Mouse (Mus musculus) liver, embryonic 12.5 days (tissue): ENCODE data around the gene Gmeb1. TPM values are rescaled to one million over a fixed set of nuclear protein-coding genes. Genes with fewer than 3 reads are reported as not detected.
"Not testable (repeated sequence)": the region's sequence is repeated elsewhere in the genome, so short reads cannot be mapped to it uniquely, and the experiment has no call there.

Experiments used
- ATAC-seq: fragments of 200-750 bp; cut with Nextera tagmentation; 2 replicates; pipeline ENCODE4 v1.8.0; 2017; ENCODE audit warnings: moderate number of reproducible peaks, mild to moderate bottlenecking, moderate library complexity
- H3K27ac ChIP-seq: fragments of 300-500 bp; sonication (generic); 2 replicates; pipeline ENCODE4 v1.5.1; 2016; ENCODE audit warnings: mild to moderate bottlenecking
- H3K27me3 ChIP-seq: fragments of 300-500 bp; sonication (generic); replicated peaks from 2 replicates; pipeline ENCODE4 v1.6.1; 2016; ENCODE audit warnings: mild to moderate bottlenecking, moderate library complexity
- H3K36me3 ChIP-seq: fragments of 300-500 bp; sonication (generic); 2 replicates; pipeline ENCODE4 v1.6.1; 2016; ENCODE audit warnings: mild to moderate bottlenecking, moderate library complexity
- H3K4me1 ChIP-seq: fragments of 300-500 bp; sonication (generic); 2 replicates; pipeline ENCODE4 v1.6.1; 2016
- H3K4me2 ChIP-seq: fragments of 300-500 bp; sonication (generic); 2 replicates; pipeline ENCODE4 v1.6.1; 2016; ENCODE audit warnings: mild to moderate bottlenecking, moderate library complexity
- H3K4me3 ChIP-seq: fragments of 300-500 bp; sonication (generic); 2 replicates; pipeline ENCODE4 v1.5.1; 2016; ENCODE audit warnings: mild to moderate bottlenecking, moderate library complexity
- H3K9ac ChIP-seq: fragments of 300-500 bp; sonication (generic); 2 replicates; pipeline ENCODE4 v1.6.1; 2016; ENCODE audit warnings: mild to moderate bottlenecking, moderate library complexity
- H3K9me3 ChIP-seq: fragments of 300-500 bp; sonication (generic); replicated peaks from 2 replicates; pipeline ENCODE4 v1.6.1; 2016; ENCODE audit warnings: mild to moderate bottlenecking, moderate library complexity
- WGBS: fragments of 180-500 bp; shearing (Covaris S2); methylation state at CpG from one replicate; pipeline ENCODE4 v1.1.7; 2016; ENCODE audit not compliant: insufficient replicate concordance; 5-methylcytosine and 5-hydroxymethylcytosine counted together
- polyA plus RNA-seq: library from polyadenylated mRNA; unstranded; fragments of >200 nt; fragmentation: Nextera tagmentation; extraction: Ambion mirVana; gene quantifications from 2 replicates; pipeline ENCODE4 v1.2.1, GENCODE M21; 2016

The Gmeb1 gene
- polyA plus RNA-seq, 1 experiment from 2014 or later = 19.5 TPM

DNA sequence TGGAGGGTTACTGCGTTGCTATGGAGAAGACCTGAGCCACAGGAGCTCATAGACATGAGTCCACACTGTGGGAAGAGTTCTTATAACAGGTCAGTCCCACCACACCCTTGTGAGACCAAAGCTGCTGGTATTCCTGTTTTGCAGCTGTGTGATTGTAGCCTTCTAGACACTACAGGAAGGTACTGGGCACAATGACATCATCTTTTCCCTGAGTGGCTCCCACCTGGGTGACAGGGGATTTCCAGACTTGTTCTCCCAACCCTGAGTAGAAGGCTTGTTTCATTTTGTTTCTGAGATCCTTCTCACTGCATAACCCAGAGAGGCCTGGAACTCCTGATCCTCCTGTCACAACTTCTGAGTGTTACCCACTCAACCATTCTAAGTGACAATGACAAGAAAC lies 38.4 kb upstream of the Gmeb1 start:
- Histone ChIP-seq H3K36me3 (no peaks in the 10 kb centered on the region), H3K9ac (no peak overlapping the region), H3K27ac (no peak overlapping the region), H3K4me1 (peaks cover 15% of the 10 kb centered on the region), H3K4me2 (no peak overlapping the region), H3K9me3 (no peaks in the 10 kb centered on the region), H3K4me3 (no peak overlapping the region), H3K27me3 (no peaks in the 10 kb centered on the region)
- WGBS = 65% methylated on average over 1 of the region's 1 CpGs
- no peak for ATAC-seq

DNA sequence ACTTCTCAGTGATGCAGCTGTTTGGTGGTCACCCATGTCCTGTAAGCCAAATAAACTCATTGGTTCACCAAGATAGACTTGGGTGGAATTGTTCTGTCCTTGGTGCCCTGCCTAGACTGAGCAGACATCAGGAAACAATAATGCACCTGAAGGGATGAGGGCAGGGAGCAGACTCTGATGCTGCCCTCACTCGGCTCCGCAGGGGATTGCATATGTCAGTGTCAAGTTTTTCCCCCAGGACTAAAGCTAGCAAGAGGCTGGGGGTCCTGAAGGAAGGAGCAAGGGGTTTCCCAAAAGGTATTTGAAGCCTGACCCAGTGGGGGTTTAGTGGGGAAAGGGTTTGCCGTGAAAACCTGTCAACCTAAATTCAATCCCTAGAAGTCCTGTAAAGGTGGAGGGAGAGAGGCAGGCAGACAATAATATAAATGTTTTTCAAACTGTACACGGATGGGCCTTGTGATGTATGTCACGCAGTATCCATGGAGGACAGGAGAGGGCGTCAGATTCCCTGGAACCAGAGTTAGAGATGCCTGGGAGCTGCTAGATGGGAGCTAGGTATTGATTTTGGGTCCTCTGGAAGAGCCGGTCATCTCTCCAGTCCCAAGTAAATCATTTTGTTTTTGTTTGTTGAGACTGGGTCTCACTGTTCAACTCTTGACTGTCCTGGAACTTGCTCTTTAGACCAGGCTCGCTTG lies 34.4 kb upstream of the Gmeb1 start:
- Histone ChIP-seq H3K9ac (no peak overlapping the region), H3K4me3 (no peak overlapping the region), H3K27ac (no peak overlapping the region), H3K9me3 (peaks cover 5% of the 10 kb centered on the region), H3K4me1 (no peaks in the 10 kb centered on the region), H3K36me3 (peaks cover 36% of the 10 kb centered on the region), H3K4me2 (no peak overlapping the region), H3K27me3 (no peaks in the 10 kb centered on the region)
- ATAC-seq = no peak
- 47% methylated on average over 8 of the region's 8 CpGs for WGBS

DNA sequence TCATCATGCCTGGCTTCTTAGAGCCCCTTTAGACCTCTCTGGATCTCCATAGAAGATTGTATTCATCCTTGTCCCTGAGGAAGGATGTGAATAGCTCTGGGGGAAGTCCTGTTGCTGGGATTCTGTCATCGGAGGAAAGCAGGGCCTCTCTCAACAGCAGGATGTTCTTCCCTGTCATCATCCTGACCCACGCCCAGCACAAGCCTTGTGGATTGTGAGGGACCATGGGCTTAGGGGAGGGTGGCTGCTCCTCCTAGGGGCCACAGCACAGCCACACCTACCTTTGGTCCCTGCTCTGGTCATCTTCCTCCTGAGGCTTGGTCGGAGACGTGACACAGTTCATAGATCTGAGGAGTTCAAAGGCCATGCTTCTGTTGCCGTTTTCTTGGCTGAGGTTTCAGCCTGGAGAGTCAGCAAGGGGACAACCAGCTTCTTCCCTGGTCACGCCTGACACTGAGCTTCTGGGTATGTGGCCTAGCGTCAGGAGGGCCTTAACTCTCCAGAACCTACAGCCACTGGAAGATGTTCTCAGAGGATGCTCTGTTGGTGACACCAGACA lies 32.4 kb upstream of the Gmeb1 start:
- 0 out of 2 replicates have a peak, but pooled peaks have one; percentile 2 for ATAC-seq
- Histone ChIP-seq H3K9ac (no peak overlapping the region), H3K4me1 (no peaks in the 10 kb centered on the region), H3K36me3 (peaks cover 57% of the 10 kb centered on the region), H3K4me3 (no peak overlapping the region), H3K4me2 (no peak overlapping the region), H3K9me3 (peaks cover 7% of the 10 kb centered on the region), H3K27me3 (no peaks in the 10 kb centered on the region), H3K27ac (no peak overlapping the region)
- WGBS = 77% methylated on average over 7 of the region's 7 CpGs

DNA sequence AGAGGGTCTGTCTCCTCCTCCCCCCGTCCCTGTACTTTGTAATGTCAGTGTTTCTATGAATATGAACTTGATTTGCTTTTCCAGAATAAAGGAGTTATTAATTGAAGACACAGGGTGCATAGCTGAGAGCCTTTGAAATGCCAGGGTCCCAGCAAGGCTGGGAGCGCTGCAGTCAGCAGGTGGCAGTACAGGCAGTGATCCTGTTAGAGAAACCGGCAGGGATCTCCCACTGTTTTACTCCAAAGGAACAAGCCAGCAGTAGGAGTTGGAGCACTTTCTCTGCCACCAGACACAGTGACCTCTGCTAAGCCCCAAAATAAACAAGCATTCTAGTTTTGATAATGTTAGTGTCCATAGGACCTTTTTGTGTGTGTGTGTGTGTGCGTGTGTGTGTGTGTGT lies 31.6 kb upstream of the Gmeb1 start:
- Histone ChIP-seq H3K27ac (no peak overlapping the region), H3K9me3 (peaks cover 7% of the 10 kb centered on the region), H3K36me3 (peaks cover 58% of the 10 kb centered on the region), H3K27me3 (no peaks in the 10 kb centered on the region), H3K4me3 (no peak overlapping the region), H3K4me2 (no peak overlapping the region), H3K4me1 (no peaks in the 10 kb centered on the region), H3K9ac (no peak overlapping the region)
- WGBS = 59% methylated on average over 4 of the region's 4 CpGs
- ATAC-seq = no peak

DNA sequence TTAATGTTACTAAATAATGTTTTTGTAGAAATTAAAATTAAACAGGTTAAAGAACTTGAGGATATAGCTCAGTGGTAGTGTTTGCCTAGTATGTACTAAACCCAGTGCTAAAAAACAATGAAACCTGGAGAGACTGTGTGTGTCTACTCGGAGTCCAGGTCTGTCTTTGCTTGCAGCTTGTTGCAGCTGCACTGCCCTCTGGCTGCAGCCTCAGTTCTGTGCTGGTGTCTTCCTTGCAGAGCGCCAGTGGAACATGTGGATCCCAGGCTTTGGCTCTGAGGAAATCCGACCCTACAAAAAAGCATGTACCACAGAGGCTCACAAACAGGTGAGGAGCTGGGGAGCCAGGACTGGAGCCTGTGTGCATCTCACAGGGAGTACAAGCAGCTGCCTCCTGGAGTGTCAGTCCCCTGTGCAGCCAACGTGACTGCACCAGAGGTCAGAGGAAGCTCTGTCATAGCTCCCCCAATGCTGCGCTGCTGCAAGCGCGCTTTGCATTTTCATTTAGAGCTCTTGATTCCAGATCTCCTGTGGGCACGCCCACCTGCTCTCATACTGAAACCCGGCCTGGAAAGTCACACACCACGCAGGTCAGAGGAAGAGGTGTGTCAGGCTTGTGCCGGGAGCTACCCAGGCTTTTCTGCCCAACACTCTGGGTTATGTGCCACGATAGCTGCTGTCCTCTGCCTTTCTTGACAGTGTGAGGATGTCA lies 30.4 kb upstream of the Gmeb1 start:
- 86% methylated on average over 12 of the region's 12 CpGs for WGBS
- Histone ChIP-seq H3K4me2 (no peak overlapping the region), H3K9me3 (peaks cover 7% of the 10 kb centered on the region), H3K36me3 (peaks cover 67% of the 10 kb centered on the region), H3K9ac (no peak overlapping the region), H3K4me3 (no peak overlapping the region), H3K27ac (no peak overlapping the region), H3K27me3 (no peaks in the 10 kb centered on the region), H3K4me1 (no peaks in the 10 kb centered on the region)
- ATAC-seq = no peak

DNA sequence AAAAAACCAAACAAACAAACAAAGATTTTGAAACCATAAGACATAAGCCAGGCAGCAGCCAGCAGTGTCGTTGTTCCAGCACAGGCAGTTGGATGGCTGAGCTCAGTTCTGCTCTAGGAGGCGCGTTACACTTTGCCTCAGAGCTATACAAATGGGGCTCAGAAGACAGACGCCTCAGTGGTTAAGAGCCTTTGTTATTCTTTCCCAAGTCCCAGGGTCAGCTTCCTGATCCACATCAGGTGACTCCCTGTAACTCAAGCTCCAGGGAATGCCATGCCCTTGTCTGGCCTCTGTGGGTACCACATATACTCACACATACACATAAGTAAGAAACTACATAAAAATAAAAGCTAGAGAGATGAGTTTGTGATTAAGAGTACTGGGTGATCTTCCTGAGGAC lies 29.7 kb upstream of the Gmeb1 start:
- WGBS = 91% methylated on average over 4 of the region's 4 CpGs
- no peaks in the 10 kb centered on the region for H3K4me1 ChIP-seq
- no peaks in the 10 kb centered on the region for H3K27me3 ChIP-seq
- no peak overlapping the region for H3K4me3 ChIP-seq
- no peak overlapping the region for H3K9ac ChIP-seq
- peaks cover 74% of the 10 kb centered on the region for H3K36me3 ChIP-seq
- ATAC-seq = no peak
- no peak overlapping the region for H3K4me2 ChIP-seq
- no peak overlapping the region for H3K27ac ChIP-seq
- H3K9me3 ChIP-seq = peaks cover 7% of the 10 kb centered on the region

DNA sequence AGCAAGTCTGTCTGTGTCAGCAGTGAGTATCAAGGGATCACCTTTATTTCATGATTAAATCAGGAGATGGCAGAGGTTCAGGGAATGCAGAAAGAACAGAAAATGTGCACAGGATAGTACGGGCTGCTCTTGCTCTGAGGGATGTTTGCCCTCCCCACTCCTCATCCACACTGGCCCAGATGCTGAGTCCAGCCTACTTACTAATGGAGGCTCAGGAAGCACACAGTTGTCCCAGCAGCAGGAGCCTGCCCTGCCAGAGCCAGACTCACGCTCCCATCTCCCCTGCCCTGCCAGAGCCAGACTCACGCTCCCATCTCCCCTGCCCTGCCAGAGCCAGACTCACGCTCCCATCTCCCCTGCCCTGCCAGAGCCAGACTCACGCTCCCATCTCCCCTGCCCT lies 27.4 kb upstream of the Gmeb1 start:
- peaks cover 87% of the 10 kb centered on the region for H3K36me3 ChIP-seq
- not testable (repeated sequence) for H3K27me3 ChIP-seq, H3K9me3 ChIP-seq, H3K4me1 ChIP-seq, H3K27ac ChIP-seq, H3K4me3 ChIP-seq, H3K9ac ChIP-seq, ATAC-seq, H3K4me2 ChIP-seq
- WGBS = 80% methylated on average over 4 of the region's 5 CpGs

DNA sequence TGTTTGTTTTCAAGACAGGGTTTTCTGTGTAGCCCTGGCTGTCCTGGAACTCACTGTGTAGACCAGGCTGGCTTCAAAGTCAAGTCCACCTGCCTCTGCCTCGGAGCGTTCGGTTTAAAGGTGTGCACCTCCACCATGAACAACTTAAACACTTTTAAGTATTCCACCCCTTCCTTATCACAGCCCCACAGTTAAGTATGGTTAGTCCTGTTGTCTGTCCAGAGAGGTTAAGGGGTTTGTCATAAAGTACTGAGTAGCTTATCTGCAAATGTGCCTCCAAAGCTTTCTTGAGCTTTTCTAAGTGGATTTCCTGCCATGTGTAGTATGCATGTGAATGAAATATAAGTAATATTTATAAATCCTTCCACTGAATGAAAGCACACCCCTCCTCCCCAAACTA lies 14.5 kb upstream of the Gmeb1 start:
- Histone ChIP-seq H3K9me3 (no peaks in the 10 kb centered on the region), H3K4me1 (peaks cover 42% of the 10 kb centered on the region), H3K36me3 (peaks cover 17% of the 10 kb centered on the region), H3K27me3 (no peaks in the 10 kb centered on the region), H3K4me2 (peak overlapping the region; percentile 86), H3K4me3 (peak overlapping the region; percentile 92), H3K9ac (peak overlapping the region; percentile 99), H3K27ac (peak overlapping the region; percentile 79)
- 15% methylated on average over 3 of the region's 3 CpGs for WGBS
- ATAC-seq = peak; percentile 59

DNA sequence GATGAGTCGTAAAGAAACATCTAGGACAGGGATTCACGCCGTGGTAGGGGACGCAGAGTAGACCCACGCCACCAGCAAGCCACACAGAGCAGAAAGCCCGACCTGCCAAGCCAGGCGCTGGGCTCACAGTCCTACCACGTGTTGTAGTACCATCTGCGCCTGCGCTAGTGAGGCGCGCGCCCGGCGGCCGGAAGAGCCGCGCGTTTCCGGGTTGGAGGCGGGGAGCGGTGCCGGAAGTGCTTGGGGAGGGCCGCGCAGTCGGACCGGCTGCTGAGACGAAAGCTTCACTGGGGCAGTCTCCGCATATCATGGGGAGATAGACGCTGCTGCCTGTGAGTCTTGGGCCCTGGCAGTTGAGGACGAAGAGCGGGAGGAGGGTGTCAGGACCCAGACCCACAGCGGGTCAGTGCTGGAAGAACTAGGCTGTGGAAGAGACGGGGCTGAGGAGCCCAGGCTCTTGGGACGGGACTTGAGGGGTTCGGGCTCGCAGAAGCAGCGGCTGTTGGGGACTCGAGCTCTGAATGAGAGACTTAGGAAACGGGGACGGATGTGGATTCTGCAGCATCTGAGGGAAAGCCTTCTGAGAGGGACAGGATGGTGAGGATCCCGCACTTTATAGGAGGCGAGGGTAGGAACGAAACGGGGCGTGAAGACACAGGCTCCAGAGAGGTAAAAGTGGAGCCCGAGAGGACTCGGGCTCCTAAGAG lies 12.9 kb upstream of the Gmeb1 start, which contains the start of gene Taf12:
Taf12 (plus strand) TSS at position 220 of the 707 bp plus-strand sequence.
- peak; percentile 82 for ATAC-seq
- under 1% methylated on average over 48 of the region's 48 CpGs for WGBS

DNA sequence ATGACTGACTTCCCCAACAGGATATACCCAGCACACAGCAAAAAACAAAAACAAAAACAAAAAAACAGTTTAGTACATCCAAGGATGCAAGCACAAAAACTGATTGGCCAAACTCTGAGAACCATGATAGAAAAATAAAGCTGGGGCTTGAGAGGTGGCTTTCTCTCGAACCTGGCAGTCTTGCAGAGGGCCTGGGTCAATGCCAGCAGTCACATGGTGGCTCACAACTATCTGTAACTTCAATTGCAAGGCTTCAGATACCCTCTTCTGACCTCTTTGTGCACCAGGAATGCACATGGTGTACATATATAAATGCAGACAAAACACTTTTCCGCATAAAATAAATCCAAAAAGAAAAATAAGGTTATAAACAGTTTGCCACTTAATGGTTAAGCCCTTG lies 11.8 kb upstream of the Gmeb1 start:
- Histone ChIP-seq H3K9ac (peak overlapping the region; percentile 99), H3K4me1 (peaks cover 62% of the 10 kb centered on the region), H3K9me3 (no peaks in the 10 kb centered on the region), H3K4me3 (peak overlapping the region; percentile 92), H3K4me2 (peak overlapping the region; percentile 86), H3K36me3 (peaks cover 10% of the 10 kb centered on the region), H3K27ac (peak overlapping the region; percentile 99), H3K27me3 (no peaks in the 10 kb centered on the region)
- WGBS = 50% methylated on average over 2 of the region's 2 CpGs
- no peak for ATAC-seq

More for the DNA sequence above, 12.9 kb upstream of the Gmeb1 start, which contains the start of gene Taf12:
- Histone ChIP-seq H3K27me3 (no peaks in the 10 kb centered on the region), H3K9me3 (no peaks in the 10 kb centered on the region), H3K4me3 (peak within 1 kb of the TSS; percentile 92), H3K4me2 (peak within 1 kb of the TSS; percentile 86), H3K27ac (peak within 1 kb of the TSS; percentile 99), H3K4me1 (peaks cover 51% of the 10 kb centered on the region), H3K9ac (peak within 1 kb of the TSS; percentile 99), H3K36me3 (peaks cover 10% of the 10 kb centered on the region)

DNA sequence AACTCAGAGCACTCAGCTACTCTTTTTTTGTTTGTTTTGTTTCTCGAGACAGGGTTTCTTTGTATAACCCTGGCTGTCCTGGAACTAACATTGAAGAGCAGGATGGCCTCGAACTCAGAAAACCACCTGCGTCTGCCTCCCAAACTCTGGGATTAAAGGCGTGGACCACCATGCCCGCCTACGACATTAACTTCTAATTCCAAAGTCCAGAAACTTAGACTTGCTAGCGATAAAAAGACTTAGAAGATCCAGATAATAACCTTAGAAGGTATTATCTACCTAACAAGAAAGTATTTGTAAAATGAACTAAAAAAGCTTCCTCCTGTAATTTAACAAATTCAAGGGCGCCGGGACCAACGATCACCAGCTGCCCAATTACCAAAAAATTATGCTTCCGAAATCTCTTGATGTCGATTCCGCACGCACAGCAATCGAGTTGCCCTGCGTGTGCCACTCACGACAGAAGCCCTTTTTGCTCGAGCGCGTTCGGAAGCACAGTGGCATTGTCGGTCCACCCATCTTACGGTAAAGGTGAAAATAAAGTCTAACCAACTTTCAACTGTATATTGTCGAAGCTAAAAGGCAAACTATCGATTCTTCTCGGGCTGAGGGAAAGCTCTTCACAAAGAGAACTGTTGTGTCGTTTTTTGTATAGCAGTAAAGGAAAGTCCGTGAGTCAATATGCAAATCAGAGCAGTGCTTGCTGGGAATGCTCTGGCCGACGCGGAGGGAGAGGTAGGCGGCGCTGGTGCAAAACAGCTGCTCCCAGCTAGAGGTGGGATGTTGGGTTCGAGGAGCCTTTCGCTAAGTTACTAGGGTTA lies 8.5 kb upstream of the Gmeb1 start:
- H3K4me1 ChIP-seq = peaks cover 36% of the 10 kb centered on the region
- H3K9me3 ChIP-seq = no peaks in the 10 kb centered on the region
- no peaks in the 10 kb centered on the region for H3K27me3 ChIP-seq
- WGBS = under 1% methylated on average over 35 of the region's 35 CpGs
- peak; percentile 75 for ATAC-seq
- no peaks in the 10 kb centered on the region for H3K36me3 ChIP-seq
- H3K4me3 ChIP-seq = peak overlapping the region; percentile 43
- peak overlapping the region; percentile 92 for H3K27ac ChIP-seq
- H3K4me2 ChIP-seq = peak overlapping the region; percentile 72
- peak overlapping the region; percentile 64 for H3K9ac ChIP-seq
